Mouse (Mus musculus): Measurements from ENCODE around the gene Tifab.
"Not testable (repeated sequence)": the region's sequence is repeated elsewhere in the genome, so short reads cannot be mapped to it uniquely, and the experiment has no call there.

Tifab gene

DNA sequence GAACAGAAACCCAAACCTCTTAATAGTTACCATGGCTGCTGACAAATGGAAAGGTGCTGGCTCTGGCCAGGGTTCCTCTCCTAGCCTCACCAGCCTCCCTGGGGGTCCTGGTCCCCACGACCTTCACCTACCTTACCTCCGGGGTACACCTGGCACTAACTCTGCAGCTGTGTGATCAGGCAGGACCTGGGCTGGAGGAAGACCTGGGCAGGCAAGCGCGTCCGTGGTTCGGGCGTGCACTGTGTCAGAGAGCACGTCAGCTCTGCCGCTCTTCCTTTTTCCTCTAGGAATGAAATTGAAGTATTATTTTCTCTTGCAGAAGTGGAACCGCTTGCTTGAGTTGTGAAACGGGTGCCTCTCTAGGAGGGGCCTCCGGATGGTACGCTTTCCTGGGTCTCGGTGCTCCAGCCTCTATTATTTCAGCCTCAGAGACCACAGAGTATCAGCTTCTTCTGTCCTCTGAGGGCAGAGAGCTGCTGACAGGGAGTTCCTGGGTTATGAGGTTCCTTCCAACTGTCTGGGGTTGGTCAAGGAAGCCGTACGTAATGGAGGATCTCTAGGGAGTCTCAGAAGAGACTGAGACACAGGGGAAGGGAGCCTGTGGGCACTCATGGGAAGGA, at the start of gene Tifab:
Gene Tifab (minus strand): TSS at position 470 of the 620 bp plus-strand sequence.
- peak in 1 of 2 experiments; percentile 49 for DNase-seq (ENCODE audit: low spot score in 2 of 2)

DNA sequence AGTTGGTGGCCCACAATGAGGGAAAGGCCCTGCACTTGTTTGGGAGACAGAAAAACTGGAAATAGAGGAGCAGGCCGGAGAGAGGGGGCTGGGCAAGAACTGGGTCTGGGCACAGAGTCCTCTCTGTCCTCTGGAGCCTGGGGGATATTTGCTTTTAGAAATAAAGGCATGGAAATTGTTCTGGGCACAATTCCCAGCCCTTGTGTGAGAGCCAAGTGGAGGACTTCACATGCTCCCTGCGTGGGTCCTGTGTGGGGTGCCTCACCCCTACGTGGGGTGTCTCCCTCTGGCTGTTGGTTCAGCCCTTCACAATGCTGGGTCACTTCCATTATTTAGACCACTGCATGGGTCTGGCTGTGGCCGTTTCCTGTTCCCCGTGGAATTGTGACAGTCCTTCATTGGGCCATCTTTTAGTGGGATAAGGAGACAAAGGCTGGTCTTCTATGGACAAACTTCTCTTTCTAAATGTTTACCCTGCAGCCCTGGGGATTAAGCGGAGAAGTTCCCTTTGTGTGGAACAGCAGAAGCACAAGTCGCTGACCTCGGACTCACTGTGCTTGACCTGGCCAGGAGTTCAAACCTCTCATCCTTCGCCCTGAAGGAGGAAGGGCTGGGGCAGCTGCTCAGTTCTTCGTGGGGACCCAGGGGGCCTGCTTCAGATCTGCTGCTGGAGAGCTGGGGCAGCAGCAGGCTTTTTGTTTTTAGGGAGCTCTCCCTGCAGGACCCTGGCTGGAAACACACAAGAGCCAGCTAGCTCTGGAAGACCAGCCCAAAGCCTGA, 47.7 kb upstream of the Tifab start:
- DNase-seq (ENCODE audit: low spot score in 2 of 2) = no peak

DNA sequence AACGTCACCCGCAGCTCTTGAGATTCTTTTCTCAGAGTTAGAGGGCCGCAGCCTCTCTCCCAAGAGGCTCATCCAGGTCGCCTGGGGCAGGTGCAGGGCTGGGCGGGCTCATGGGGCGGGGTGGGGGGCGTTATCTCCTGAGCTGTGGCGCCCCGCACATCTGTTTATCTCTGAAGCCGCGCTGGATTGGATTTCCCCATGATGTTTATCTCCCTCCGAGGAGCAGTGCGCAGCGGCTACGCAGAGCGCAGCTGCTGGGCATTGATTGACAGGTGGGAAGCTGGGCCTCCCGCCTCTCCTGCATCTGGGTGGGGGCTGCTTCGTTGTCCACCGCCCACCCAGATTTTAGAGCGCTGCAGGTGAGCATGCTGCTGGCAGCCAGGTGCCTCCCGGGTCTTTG, 44.9 kb upstream of the Tifab start:
- no peak for DNase-seq (ENCODE audit: low spot score in 2 of 2)

DNA sequence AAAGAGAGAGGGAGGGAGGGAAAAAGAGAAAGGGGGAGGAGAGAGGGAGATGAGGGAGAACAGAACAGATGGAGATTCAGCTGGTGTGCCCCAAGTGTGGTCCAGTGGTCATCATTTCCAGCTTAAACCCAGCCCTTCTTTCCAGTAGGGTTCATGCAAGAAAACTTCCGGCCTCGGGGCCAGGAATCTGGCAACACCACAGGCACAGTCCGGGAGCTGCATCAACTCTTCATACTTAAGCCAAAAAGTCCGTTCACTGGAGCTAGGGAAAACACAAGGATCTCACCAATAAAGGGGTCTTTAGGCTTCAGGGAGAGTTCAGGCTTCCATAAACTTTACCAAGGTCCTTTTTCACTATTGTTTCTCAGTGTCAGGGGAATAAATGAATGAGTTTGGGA, 44.2 kb upstream of the Tifab start:
- no peak for DNase-seq (ENCODE audit: low spot score in 2 of 2)

DNA sequence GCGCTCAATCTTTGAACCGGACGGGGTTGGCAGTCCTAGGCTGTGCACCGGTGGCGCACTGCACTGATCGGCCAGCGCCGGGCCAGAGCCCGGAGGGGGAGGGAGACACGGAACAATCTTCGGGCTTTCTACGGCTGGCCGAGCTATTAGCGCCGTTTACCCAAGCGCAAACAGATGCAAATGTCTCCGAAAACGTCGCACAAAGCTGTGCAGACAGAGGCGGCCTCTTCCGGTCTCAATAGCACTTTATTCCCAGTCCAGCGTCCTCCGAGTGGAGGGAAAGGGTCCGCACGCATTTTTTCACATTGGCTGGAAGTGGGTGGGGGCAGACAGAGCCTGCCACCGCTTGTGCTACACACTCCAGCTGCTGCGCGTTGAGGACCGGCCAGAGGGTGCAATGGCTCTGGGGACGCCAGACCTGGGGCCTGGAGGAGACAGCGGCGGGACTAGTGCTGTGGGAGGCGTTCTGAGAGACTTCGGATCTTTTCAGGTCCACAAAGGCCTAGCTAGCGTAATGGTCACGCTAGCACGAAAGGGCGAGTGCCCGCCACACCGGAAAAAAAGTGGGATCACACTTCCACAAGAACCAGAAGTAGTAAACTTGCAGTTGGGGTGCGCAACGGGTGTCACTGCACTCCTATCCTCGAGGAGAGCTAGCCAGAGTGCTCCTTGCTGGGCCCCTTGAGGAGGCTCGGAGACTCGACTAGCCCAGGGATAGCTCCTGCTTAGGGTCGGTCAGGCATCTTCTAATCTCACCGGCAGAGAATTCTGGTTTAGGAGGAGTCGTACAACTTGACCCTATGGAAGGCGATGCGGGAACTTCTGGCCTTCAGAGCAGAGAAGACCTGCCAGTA, 43.5 kb upstream of the Tifab start:
- no peak for DNase-seq (ENCODE audit: low spot score in 2 of 2)

DNA sequence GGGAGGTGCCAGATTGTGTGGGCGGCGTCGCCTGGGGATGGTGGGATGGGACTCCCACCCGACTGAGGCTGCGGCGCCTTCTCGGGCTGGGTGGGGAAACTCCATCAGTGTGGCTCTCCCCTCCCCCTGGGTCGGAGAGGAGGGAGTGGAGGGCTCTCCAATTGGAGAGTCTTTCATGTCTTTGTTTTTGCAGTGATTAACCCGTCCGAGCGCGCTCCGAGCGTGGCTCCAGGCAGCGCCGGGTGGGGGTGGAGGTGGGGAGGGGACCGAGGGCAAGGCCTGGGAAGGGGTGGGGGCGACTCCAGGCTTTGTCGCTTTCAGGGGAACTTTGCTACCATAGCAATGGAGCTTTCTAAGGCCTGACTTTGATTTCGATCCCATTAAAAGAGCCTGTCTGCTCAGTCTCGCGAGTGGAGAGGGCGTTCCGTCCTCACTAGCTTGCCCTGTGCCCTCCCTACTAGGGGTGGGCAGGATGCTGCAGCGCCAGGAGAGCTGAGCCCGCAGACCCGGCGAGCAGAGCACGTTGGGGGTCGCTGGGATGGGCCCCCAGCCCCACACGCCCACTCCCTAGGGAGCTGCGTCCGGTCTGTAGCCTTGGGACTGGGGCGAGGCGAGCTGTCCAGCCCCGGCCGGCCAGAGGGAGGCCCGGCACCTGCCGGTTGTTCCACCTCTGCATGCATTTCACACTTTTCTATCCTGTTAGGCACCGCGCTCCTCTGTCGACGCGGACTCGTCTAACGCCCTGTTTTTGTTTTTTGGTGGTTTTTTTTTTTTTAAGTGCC, 42.6 kb upstream of the Tifab start:
- no peak for DNase-seq (ENCODE audit: low spot score in 2 of 2)

DNA sequence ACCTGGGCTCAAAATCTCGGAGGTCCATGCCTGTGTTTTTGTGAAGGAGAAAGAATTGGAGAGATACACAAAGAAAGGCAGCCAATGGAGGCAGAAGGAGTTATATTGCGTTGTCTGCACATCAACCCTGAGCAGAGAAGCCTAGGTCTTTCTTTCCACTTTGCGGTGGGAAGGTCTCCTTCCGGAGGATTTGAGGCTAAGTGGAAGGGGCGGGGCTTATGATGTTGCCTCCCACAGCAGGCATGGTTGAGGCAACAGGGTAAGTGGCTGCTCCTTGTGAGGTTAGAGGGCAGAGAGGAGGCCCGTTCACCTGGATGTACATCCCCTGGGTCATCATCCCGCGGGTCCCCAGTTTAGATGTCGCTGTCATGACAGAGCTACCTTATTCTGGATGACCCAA, 40.6 kb upstream of the Tifab start:
- DNase-seq (ENCODE audit: low spot score in 2 of 2) = no peak

DNA sequence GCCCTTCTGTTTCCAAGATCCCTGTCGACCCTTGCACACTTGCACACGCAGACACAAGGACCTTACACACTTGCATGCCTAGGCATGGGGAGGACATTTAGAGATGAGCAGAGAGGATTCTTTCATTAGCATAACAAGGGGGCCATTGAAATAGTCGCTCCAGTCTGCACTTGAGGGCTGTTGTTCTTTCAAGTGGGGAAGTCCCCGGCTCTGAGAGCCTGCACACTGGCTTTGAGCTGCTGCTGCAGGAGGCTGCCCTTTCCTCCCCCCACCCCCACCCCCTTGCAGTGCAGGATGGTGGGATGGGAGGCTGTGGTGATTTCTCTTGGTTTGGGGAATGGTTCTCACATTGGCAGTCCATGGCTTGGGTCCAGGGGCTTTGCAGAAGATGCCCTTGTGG, 37.4 kb upstream of the Tifab start:
- DNase-seq (ENCODE audit: low spot score in 2 of 2) = no peak

DNA sequence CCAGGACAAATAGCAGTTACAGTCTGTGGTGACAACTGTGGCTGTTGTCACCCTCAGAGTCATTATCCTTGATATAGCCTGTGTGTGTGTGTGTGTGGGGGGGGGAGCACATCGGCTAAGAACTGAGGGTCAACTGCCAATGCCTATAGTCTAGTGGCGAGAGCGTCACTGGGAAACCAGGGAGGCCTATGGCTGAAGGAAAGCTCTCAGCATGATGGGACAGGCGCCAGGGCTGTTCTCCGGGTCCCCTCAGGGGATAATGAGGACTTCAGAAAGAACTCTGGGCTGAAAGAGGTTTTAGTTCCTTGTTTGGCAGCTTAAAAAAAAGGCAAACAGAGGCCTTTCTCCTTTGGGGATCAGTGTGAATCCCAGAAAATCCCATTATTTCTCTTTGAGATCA, 35.9 kb upstream of the Tifab start:
- no peak for DNase-seq (ENCODE audit: low spot score in 2 of 2)

DNA sequence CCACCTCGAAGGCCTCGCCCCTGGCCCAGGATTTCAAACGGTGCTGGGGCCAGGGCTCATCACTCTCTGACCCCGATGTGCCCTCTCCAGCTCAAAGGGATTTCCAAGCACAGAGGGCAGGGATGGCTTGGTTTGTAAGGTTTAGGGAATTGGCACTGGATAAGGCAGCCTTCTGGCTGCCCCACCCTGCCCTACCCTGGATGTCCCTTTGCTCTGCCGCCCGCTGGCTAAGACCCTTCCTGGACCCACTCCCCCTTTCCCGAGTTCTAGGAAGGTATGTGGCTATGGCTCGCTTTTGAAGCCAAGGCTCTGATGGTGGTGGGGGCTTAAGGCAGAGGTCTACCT, 30.4 kb upstream of the Tifab start:
- no peak for DNase-seq (ENCODE audit: low spot score in 2 of 2)

DNA sequence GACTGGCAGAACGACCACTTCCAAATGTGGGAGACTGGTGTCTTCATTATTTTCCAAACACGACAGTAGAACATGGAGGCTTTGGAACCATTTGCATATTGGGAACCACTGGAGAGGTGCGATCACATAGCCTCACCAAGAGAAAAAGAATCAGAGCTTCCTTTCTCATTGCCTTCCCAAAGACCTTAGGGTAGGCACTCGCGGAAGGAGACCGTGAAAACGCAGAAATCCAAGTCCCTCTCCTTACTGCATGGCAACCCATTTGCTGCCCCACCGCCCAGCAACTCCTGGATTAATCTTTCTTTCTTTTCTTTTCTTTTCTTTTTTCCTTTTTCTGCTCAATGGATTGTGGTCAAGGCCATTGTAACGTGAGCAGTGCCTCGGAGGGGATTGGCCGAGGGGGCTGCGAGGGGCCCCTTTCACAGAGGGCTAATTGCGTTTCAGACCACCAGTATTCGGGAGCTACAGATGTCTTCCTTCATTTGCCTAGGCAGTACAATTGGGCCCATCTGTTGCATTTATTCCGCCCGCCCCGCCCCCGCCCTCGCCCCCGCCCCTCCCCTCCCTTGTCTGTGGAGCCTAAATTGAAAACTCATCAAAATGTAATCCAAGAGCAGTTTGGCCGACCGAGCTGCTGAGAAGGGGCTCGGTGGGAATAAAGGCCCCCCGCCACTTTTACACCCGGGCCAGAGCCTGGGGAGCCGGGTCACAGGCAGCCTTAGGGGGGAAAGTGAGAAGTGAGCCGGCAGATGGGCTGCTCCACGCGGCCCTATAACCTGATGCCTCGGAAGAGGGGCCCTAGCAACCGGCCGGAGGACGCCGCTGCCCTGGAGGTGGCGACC, 29.8 kb upstream of the Tifab start:
- no peak for DNase-seq (ENCODE audit: low spot score in 2 of 2)

DNA sequence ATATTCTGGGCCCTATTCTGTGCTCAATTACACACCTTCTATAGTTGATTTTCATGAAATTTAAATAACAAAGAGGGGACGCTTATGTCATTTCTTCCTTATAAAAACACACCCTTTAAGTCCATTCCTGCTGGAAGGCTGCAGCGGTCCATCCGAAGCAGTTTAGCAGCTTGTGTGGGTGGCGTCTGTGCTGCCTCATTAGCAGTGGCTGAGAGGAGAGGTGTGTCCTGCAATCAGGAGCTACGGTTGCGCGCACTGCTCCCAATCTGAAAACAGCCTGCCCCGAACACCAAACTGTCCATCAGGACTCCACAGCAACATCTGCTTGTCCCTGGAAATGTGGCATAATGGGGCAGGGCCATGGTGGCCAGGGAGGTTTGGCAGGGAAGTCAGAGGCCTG, 20.8 kb upstream of the Tifab start:
- no peak for DNase-seq (ENCODE audit: low spot score in 2 of 2)

DNA sequence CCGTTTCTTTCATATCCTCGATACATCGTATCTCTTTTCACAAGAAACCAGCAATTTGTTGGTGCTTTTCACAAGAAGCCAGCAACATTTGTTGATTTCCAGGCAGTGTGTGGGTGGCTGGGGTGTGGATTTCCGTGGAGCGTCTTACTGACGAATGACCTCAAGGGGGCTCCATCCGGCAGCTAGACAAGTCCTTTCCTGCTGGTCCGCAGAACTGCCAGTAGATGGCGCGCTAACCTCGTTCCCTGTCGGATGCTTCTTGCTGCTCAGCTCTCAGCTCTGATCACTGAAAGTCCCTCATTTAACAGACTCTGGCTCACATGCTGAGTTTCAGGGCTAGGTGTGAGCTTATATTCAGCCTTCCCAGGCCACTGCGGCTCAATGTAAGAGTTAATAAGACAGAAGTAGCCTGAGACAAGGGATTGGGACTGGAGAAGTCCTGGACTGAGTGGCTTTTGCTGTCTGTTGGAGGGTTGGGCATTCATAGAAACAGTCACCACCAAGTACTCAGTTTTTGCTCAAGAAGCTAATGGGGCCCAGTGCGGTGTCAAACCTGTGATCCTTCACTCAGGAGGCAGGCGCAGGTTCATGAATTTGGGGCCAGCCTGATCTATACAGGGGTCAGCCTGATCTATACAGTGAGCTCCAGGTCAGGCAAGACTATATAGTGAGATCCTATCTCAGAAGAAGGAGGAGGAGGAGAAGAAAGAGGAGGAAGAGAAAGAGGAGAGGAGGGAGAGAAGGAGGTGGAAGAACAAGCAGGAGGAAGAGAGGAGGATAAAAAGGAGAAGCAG, 19.0 kb upstream of the Tifab start:
- peak; percentile 70 to 75 for DNase-seq (ENCODE audit: low spot score in 2 of 2)

DNA sequence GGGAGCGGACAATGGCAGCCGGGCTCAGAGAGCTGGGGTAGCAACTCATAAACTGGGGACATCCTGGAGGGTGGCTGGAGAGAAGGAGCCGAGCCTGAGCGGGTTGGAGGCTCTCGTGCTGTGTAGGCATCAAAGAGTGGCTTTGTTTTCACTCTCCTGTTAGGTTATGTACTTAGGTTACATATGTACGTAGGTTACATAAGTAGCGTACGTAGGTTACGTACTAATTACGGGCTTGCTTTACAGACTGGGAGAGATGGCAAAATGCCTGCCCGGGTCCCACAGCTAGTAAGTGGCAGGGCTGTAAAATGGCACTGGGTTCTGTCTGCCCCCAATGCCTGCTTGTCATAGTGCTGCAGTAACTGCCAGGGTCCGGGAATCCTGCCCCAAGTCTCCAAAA, 18.3 kb upstream of the Tifab start:
- DNase-seq (ENCODE audit: low spot score in 2 of 2) = no peak

DNA sequence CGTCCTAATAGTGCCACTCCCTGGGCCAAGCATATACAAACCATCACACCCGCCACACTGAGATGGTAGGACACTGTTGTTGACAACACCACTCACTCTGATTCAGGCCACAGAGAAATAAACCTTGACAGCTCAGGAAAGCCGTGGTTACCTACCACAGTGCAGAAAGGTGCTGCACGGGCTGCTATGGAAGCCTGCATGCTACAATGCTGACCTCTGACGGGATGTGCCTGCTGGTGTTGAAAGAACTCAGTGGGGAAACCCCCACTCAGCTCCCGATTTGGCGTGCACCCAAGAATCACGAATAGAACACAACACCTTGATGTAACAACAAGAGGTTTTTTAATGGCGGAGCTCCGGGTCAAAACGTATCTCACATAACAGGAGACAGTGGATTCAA, 17.1 kb upstream of the Tifab start:
- DNase-seq (ENCODE audit: low spot score in 2 of 2) = not testable (repeated sequence)

DNA sequence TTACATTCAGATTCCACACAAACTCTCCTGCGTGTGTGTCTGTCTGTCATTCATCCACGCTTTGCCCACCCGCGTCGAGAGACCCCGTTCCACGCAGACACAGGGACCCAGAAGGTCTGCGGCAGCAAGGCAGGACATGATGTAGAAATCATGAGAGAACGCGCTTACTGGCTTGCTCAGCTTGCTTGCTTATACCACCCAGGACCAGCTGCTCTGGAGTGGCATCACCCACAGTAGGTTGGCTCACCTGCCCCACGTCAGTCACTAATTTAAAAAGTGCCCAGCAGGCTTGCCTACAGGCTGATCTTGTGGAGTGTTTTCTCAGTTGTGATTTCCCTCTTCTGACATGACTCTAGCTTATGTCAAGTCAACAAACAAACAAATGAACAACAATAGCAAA, 15.5 kb upstream of the Tifab start:
- not testable (repeated sequence) for DNase-seq (ENCODE audit: low spot score in 2 of 2)

DNA sequence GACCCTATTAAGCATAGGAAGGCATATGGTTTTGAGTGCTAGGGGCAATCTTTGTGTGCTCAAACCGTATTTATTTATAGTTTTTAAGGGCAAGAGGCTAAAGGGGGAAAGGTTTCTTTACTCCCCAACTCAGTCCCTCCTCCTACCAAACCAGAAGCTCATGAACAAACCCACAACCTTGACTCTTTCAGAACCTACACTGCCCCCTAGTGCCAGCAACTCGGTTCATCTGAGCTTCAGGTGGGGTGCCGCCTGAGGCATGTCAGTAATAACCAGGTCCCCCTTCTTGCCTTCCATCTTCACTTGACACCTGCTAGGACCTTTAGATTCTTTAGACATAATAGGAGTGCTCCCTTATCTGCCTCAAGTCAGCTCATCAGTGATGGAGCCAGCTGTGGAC, 12.5 kb upstream of the Tifab start:
- DNase-seq (ENCODE audit: low spot score in 2 of 2) = no peak

DNA sequence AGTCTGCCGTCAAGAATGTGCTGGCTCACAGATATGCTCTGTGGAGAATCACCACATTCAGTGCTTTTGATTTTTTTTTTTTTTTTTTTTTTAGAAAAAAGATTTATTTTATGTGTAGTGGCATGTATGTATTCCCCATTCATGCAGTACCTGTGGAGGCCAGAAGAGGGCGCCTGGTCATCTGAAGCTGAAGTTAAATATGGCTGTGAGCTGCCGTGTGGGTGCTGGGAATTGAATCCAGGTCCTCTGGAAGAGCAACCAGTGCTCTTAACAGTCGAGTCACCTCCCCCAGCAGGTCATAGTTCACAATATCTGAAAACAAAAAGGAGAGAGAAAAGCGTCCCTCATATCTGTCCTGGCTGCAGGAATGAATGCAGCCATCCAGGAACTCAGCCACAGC, 11.0 kb upstream of the Tifab start:
- DNase-seq (ENCODE audit: low spot score in 2 of 2) = no peak

DNA sequence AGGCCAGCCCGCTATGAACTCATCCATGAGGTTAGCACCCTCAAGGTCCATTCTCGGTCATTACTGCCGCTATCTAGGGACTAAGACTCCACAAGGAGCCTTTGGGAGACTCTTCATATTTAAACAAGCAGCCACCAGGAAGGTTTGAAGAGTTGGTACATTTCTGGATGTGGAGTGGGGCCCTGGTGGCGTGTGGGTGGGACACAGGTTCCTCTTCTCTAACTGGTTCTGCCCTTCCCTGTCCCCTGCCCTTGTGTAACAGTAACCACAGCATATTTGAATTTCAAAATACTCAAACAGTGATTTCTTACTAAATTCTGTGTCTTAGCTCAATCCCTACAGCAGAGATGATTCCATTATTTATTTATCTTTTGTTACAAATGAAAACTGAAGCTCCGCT, 5.0 kb upstream of the Tifab start:
- no peak for DNase-seq (ENCODE audit: low spot score in 2 of 2)

DNA sequence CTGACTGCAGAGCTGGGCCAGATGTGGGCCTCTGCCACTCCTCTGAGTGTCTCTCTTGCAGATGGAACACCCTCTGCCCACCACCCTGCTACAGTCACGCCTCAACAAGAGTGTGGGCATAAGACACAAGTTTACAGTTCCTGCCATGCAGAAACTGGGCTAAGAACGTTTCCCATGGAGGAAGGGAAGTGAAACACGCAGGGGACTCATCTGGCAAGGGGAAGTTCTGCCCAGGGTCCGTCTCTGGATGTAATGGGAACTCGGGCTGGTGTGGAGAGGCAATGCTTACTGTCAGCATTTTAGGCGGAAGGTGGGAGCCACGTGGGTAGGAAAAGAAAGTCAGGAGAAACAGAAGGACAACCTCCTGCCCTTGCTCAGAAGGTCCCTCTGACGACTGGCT, 2.7 kb upstream of the Tifab start:
- peak; percentile 41 to 72 for DNase-seq (ENCODE audit: low spot score in 2 of 2)
